In genomic region chr10:127645791-127646190, GRCm38 (mm10) we compare ENCODE assay signal across 29 mouse cellular contexts. TPM values are rescaled to one million over a fixed set of nuclear protein-coding genes. Genes with fewer than 3 reads are reported as not detected.
"Had no signal": no experiment of that assay in that cellular context is flagged by ENCODE, and none has a peak within 500 bp of the region (broad histone marks: within the 10 kb centered on the region; RNA-seq: fewer than 3 reads in every experiment).

No protein-coding gene starts in this region.

- H3K9me3 ChIP-seq: limb, embryonic 10.5 days; limb, embryonic 12.5 days; limb, embryonic 13.5 days; limb, embryonic 15.5 days; liver, embryonic 12.5 days; liver, embryonic 13.5 days; liver, embryonic 15.5 days; lung, embryonic 15.5 days; megakaryocyte, embryonic 14.5 days; midbrain, embryonic 10.5 days; midbrain, embryonic 12.5 days; midbrain, embryonic 13.5 days; midbrain, embryonic 15.5 days; neural tube, embryonic 12.5 days had no signal

- H3K4me3 ChIP-seq: limb, embryonic 10.5 days; limb, embryonic 12.5 days; limb, embryonic 13.5 days; limb, embryonic 15.5 days; liver, embryonic 12.5 days; liver, embryonic 13.5 days; liver, embryonic 15.5 days; lung, embryonic 15.5 days; midbrain, embryonic 10.5 days; midbrain, embryonic 12.5 days; midbrain, embryonic 13.5 days; midbrain, embryonic 15.5 days; myocyte; neural tube, embryonic 12.5 days had no signal

- H3K27me3 ChIP-seq: limb, embryonic 12.5 days; limb, embryonic 13.5 days; limb, embryonic 15.5 days; liver, embryonic 12.5 days; liver, embryonic 13.5 days; lung, embryonic 15.5 days; megakaryocyte, embryonic 14.5 days had no signal

- H3K36me3 ChIP-seq: limb, embryonic 10.5 days; limb, embryonic 12.5 days; limb, embryonic 13.5 days; midbrain, embryonic 10.5 days; midbrain, embryonic 12.5 days; midbrain, embryonic 13.5 days; midbrain, embryonic 15.5 days; neural tube, embryonic 12.5 days had no signal

- DNase-seq: left cerebral cortex, postnatal 4 days; liver; liver, embryonic 13.5 days; liver, postnatal 0 days; lung, adult 18-20 months; lung, adult 2 months; lung, embryonic 14.5 days; lung, postnatal 10 days; lung, postnatal 14 days; lung, postnatal 36 days; lung, postnatal 4 days; midbrain, embryonic 14.5 days had no signal

- H3K27ac ChIP-seq: limb, embryonic 10.5 days; limb, embryonic 12.5 days; limb, embryonic 13.5 days; limb, embryonic 15.5 days; liver, embryonic 12.5 days; liver, embryonic 13.5 days; liver, embryonic 14.5 days; liver, embryonic 15.5 days; lung, embryonic 15.5 days; macrophage; midbrain, embryonic 10.5 days; midbrain, embryonic 12.5 days; midbrain, embryonic 13.5 days; midbrain, embryonic 15.5 days; neural tube, embryonic 12.5 days had no signal

RNA-seq across cellular contexts. Expression of gene Myo1a, which starts 59.2 kb away (rescaled TPM):
- polyA plus RNA-seq: liver, embryonic 11.5 days; macrophage; midbrain, embryonic 14.5 days had no signal
